Mouse (Mus musculus) megakaryocyte, embryonic 14.5 days (primary cell): Measurements from ENCODE around the gene Rtn4.

ENCODE experiments used
- FLI1 ChIP-seq: IDR thresholded peaks from 2 replicates; pipeline ENCODE4 v1.6.1; 2012; ENCODE audit warnings: low read length, inconsistent platforms, mixed read lengths
- GATA1 ChIP-seq: IDR thresholded peaks from 3 replicates; pipeline ENCODE4 v1.6.1; 2012; ENCODE audit warnings: mixed read lengths, low read length, inconsistent platforms, borderline replicate concordance

- TF ChIP-seq GATA1 (no peak), FLI1 (no peak)
Measured at GRCm38 (mm10) chr11:29669706-29670105, 23.0 kb upstream of the Rtn4 start.
